Comparison of ENCODE assay signal across 19 mouse cellular contexts in the genomic region with DNA sequence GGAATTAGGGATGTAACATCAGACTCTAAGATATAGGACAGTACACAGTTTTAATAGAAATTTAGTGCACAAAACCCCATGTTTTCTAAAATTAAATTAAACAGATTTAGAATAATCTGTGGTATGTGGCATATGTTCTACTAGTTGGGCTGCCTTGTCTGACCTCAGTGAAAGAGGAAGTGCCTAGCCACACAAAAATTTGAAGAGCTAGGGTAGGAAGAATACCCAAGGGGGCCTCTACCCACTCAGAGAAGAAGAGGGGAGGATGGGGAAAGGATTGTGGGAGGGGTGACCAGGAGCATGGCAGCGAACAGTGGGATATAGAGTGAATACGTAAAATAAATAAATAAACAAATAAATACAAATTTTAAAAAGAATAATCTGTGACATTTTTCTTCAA.
"Had no signal": no experiment of that assay in that cellular context is flagged by ENCODE, and none has a peak within 500 bp of the region (broad histone marks: within the 10 kb centered on the region; RNA-seq: fewer than 3 reads in every experiment).

No protein-coding gene starts in this region.

- H3K27me3 ChIP-seq: liver, embryonic 15.5 days; lung, embryonic 15.5 days; megakaryocyte, embryonic 14.5 days; midbrain, embryonic 13.5 days; midbrain, embryonic 15.5 days; neural tube, embryonic 12.5 days had no signal

- DNase-seq: liver, postnatal 0 days; lung, adult 2 months; lung, postnatal 14 days; lung, postnatal 36 days; right cerebral cortex, postnatal 25 days; right cerebral cortex, postnatal 4 days; spleen, adult 18-20 months; thymus, adult 2 months; thymus, postnatal 25 days; thymus, postnatal 4 days had no signal

- H3K9me3 ChIP-seq: liver, embryonic 15.5 days; lung, embryonic 15.5 days; megakaryocyte, embryonic 14.5 days; midbrain, embryonic 13.5 days; midbrain, embryonic 15.5 days; neural tube, embryonic 12.5 days had no signal

- H3K4me3 ChIP-seq: liver, embryonic 15.5 days; lung, embryonic 15.5 days; megakaryocyte, embryonic 14.5 days; midbrain, embryonic 13.5 days; midbrain, embryonic 15.5 days; neural tube, embryonic 12.5 days had no signal

- ATAC-seq: liver, postnatal 0 days; lung, postnatal 0 days; midbrain, embryonic 13.5 days; midbrain, embryonic 15.5 days had no signal

- H3K27ac ChIP-seq: liver, embryonic 15.5 days; lung, embryonic 15.5 days; macrophage; midbrain, embryonic 13.5 days; midbrain, embryonic 15.5 days; neural tube, embryonic 12.5 days had no signal

- H3K36me3 ChIP-seq: liver, embryonic 15.5 days; lung, embryonic 15.5 days; midbrain, embryonic 13.5 days; midbrain, embryonic 15.5 days; neural tube, embryonic 12.5 days had no signal

- H3K4me2 ChIP-seq: liver, embryonic 15.5 days; lung, embryonic 15.5 days; midbrain, embryonic 11.5 days; midbrain, embryonic 13.5 days; midbrain, embryonic 15.5 days; neural tube, embryonic 12.5 days had no signal

- H3K9ac ChIP-seq: liver, embryonic 15.5 days; liver, postnatal 0 days; lung, embryonic 15.5 days; midbrain, embryonic 13.5 days; midbrain, embryonic 15.5 days; neural tube, embryonic 12.5 days had no signal

- H3K4me1 ChIP-seq: liver, embryonic 15.5 days; lung, embryonic 15.5 days; megakaryocyte, embryonic 14.5 days; neural tube, embryonic 12.5 days had no signal
